Mouse (Mus musculus) hindbrain, embryonic 11.5 days (tissue): Measurements from ENCODE around the gene Fam171a2. TPM values are rescaled to one million over a fixed set of nuclear protein-coding genes. Genes with fewer than 3 reads are reported as not detected.

Source experiments
- ATAC-seq: fragments of 200-750 bp; cut with Nextera tagmentation; 2 replicates; pipeline ENCODE4 v1.8.0; 2017; ENCODE audit warnings: mild to moderate bottlenecking, moderate TSS enrichment, moderate library complexity; ENCODE audit not compliant: low FRiP score
- DNase-seq: peaks from one replicate; pipeline ENCODE4 v3.0.0-alpha.2; 2015; ENCODE audit warnings: low spot score
- H3K27ac ChIP-seq: fragments of 300-500 bp; sonication (generic); 2 replicates; pipeline ENCODE4 v1.5.1; 2014; ENCODE audit warnings: mild to moderate bottlenecking, low read depth, low read length
- H3K27me3 ChIP-seq: fragments of 300-500 bp; sonication (generic); 2 replicates; pipeline ENCODE4 v1.6.1; 2014; ENCODE audit warnings: mild to moderate bottlenecking, low read length, moderate library complexity, mixed read lengths; ENCODE audit not compliant: control insufficient read depth, insufficient read depth
- H3K36me3 ChIP-seq: fragments of 300-500 bp; sonication (generic); 2 replicates; pipeline ENCODE4 v1.6.1; 2014; ENCODE audit warnings: mild to moderate bottlenecking, low read length, moderate library complexity, mixed read lengths; ENCODE audit not compliant: control insufficient read depth, insufficient read depth
- H3K4me1 ChIP-seq: fragments of 300-500 bp; sonication (generic); replicated peaks from 2 replicates; pipeline ENCODE4 v1.6.1; 2014; ENCODE audit warnings: low read length, mixed read lengths; ENCODE audit not compliant: control insufficient read depth, insufficient read depth
- H3K4me2 ChIP-seq: fragments of 300-500 bp; sonication (generic); replicated peaks from 2 replicates; pipeline ENCODE4 v1.6.1; 2014; ENCODE audit warnings: mild to moderate bottlenecking, low read depth, low read length
- H3K4me3 ChIP-seq: fragments of 300-500 bp; sonication (generic); 2 replicates; pipeline ENCODE4 v1.5.1; 2014; ENCODE audit warnings: low read depth, low read length
- H3K9ac ChIP-seq: fragments of 300-500 bp; sonication (generic); 2 replicates; pipeline ENCODE4 v1.6.1; 2014; ENCODE audit warnings: low read depth, low read length
- H3K9me3 ChIP-seq: fragments of 300-500 bp; sonication (generic); 2 replicates; pipeline ENCODE4 v1.6.1; 2016; ENCODE audit warnings: low read length; ENCODE audit not compliant: control insufficient read depth
- WGBS: fragments of 180-500 bp; shearing (Covaris S2); extraction: QIAGEN DNeasy Blood & Tissue Kit; methylation state at CpG from one replicate; pipeline ENCODE4 v1.1.7; 2014; 5-methylcytosine and 5-hydroxymethylcytosine counted together
- polyA plus RNA-seq: library from polyadenylated mRNA; unstranded; fragments of >200 nt; fragmentation: Nextera tagmentation; extraction: Ambion mirVana; gene quantifications from 2 replicates; pipeline ENCODE4 v1.2.1, GENCODE M21; 2014

Fam171a2 gene
- polyA plus RNA-seq, 1 experiment from 2014 or later, result 11.7 TPM

GRCm38 (mm10) chr11:102434816-102435705, 12.4 kb downstream of the Fam171a2 start:
- H3K4me2 ChIP-seq, result no peak overlapping the region
- ATAC-seq (no peak), DNase-seq (no peak)
- no peaks in the 10 kb centered on the region for H3K9me3 ChIP-seq
- H3K27me3 ChIP-seq, result peaks cover 4% of the 10 kb centered on the region
- H3K4me1 ChIP-seq, result peaks cover 18% of the 10 kb centered on the region
- WGBS, result 92% methylated on average over 11 of the region's 11 CpGs
- no peak overlapping the region for H3K4me3 ChIP-seq
- 0 out of 2 replicates have a peak, but pooled peaks cover 3% of the 10 kb centered on the region for H3K36me3 ChIP-seq
- no peak overlapping the region for H3K27ac ChIP-seq
- no peak overlapping the region for H3K9ac ChIP-seq

GRCm38 (mm10) chr11:102434406-102434805, 13.1 kb downstream of the Fam171a2 start:
- Histone ChIP-seq H3K4me1 (peaks cover 22% of the 10 kb centered on the region), H3K27ac (no peak overlapping the region), H3K9me3 (no peaks in the 10 kb centered on the region), H3K9ac (no peak overlapping the region), H3K36me3 (no peaks in the 10 kb centered on the region), H3K4me3 (no peak overlapping the region), H3K27me3 (peaks cover 3% of the 10 kb centered on the region), H3K4me2 (no peak overlapping the region)
- ATAC-seq (peak; percentile 32; the same call in 1 of the 2 replicates), DNase-seq (peak; percentile 96)
- 8% methylated on average over 7 of the region's 7 CpGs for WGBS

DNA sequence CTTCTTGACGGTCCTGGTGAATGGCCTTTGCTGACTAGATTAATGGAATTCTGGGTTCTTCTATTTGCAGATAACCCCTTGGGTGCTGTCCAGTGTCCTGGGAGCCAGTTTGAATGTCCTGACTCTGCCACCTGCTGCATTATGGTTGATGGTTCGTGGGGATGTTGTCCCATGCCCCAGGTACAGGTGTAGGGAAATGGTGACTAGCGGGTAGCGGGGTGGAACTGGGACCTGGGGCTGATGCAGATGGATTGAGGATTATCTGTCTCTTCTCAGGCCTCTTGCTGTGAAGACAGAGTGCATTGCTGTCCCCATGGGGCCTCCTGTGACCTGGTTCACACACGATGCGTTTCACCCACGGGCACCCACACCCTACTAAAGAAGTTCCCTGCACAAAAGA, 13.6 kb downstream of the Fam171a2 start:
- DNase-seq (no peak), ATAC-seq (no peak)
- Histone ChIP-seq H3K27ac (no peak overlapping the region), H3K27me3 (no peaks in the 10 kb centered on the region; the same call in 1 of the 2 replicates), H3K9ac (no peak overlapping the region), H3K9me3 (no peaks in the 10 kb centered on the region), H3K4me2 (no peak overlapping the region), H3K4me3 (no peak overlapping the region), H3K4me1 (peaks cover 22% of the 10 kb centered on the region), H3K36me3 (no peaks in the 10 kb centered on the region)
- 89% methylated on average over 7 of the region's 7 CpGs for WGBS

DNA sequence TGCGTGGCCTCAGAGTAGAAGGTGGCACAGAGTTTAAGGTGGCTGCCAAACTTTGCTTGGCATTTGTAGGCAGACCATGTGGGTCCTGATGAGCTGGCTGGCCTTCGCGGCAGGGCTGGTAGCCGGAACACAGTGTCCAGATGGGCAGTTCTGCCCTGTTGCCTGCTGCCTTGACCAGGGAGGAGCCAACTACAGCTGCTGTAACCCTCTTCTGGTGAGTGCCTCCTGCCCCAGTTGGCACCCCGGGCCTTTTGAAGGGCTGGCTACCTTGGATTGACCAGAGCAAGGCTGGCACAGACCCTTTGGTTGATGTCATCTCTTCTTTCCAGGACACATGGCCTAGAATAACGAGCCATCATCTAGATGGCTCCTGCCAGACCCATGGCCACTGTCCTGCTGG, 14.6 kb downstream of the Fam171a2 start:
- no peak for DNase-seq
- H3K27ac ChIP-seq, result no peak overlapping the region
- H3K4me1 ChIP-seq, result peaks cover 16% of the 10 kb centered on the region
- 94% methylated on average over 6 of the region's 6 CpGs for WGBS
- H3K9ac ChIP-seq, result no peak overlapping the region
- H3K4me3 ChIP-seq, result no peak overlapping the region
- ATAC-seq, result no peak
- H3K27me3 ChIP-seq, result no peaks in the 10 kb centered on the region
- no peaks in the 10 kb centered on the region for H3K9me3 ChIP-seq
- H3K4me2 ChIP-seq, result no peak overlapping the region
- no peaks in the 10 kb centered on the region for H3K36me3 ChIP-seq

DNA sequence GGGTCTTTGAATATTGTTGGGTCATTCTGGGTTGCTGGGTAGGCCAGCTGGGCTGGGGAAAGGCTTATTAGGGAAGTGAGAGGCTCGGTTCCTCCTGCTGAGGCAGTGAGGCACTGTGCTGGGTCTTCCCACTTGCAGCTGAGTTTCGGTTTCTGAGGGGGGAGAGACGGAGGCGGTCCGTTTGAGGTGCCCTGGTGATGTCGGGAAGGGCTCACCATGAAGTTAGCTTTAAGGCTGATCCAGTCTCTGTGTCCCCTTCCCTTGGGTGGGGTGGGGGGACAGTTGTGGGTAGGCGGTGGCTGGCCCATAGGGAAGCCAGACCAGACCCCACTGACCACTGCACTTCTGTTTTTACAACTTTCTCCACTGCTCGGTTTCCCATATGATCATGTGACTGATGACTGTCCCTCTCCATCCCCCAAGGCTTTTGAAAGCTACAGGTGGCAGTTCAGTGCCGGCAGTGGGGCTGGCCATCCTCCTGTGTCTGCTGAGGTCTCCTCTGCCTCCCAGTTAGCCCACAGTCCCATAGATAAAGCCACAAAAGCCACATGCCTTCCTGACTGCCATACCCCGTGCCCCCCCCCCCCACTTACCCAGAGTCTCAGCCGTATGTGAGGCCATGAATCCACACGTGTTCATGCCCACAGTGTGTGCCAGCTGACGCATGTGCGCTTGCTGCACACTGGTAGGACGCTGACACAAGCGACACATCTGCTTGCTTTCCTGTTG, 15.2 kb downstream of the Fam171a2 start:
- Histone ChIP-seq H3K36me3 (no peaks in the 10 kb centered on the region), H3K4me1 (peaks cover 10% of the 10 kb centered on the region), H3K4me2 (no peak overlapping the region), H3K27ac (no peak overlapping the region), H3K27me3 (no peaks in the 10 kb centered on the region), H3K9ac (no peak overlapping the region), H3K9me3 (no peaks in the 10 kb centered on the region), H3K4me3 (no peak overlapping the region)
- no peak for ATAC-seq
- no peak for DNase-seq
- WGBS, result 66% methylated on average over 16 of the region's 16 CpGs

DNA sequence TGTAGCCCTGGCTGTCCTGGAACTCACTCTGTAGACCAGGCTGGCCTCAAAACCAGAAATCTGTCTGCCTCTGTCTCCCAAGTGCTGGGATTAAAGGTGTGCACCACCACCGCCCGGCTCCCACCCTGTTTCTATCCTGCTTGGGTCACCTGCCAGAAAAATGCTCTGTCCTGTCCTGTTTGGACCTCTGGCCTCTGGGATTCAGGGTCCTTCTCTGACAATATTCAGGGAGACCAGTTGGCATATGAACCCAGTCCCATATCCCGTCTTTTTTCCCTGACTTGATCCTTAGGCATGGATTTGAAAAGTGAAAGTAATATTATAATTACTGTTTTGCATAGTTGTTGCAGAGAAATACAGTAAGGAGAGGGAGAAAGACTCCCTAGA, 15.8 kb downstream of the Fam171a2 start:
- Histone ChIP-seq H3K4me3 (no peak overlapping the region), H3K9ac (no peak overlapping the region), H3K36me3 (no peaks in the 10 kb centered on the region), H3K27me3 (no peaks in the 10 kb centered on the region), H3K4me2 (no peak overlapping the region), H3K27ac (no peak overlapping the region), H3K9me3 (no peaks in the 10 kb centered on the region), H3K4me1 (0 out of 2 replicates have a peak, but pooled peaks cover 6% of the 10 kb centered on the region)
- DNase-seq (no peak), ATAC-seq (no peak)
- 81% methylated on average over 3 of the region's 3 CpGs for WGBS

DNA sequence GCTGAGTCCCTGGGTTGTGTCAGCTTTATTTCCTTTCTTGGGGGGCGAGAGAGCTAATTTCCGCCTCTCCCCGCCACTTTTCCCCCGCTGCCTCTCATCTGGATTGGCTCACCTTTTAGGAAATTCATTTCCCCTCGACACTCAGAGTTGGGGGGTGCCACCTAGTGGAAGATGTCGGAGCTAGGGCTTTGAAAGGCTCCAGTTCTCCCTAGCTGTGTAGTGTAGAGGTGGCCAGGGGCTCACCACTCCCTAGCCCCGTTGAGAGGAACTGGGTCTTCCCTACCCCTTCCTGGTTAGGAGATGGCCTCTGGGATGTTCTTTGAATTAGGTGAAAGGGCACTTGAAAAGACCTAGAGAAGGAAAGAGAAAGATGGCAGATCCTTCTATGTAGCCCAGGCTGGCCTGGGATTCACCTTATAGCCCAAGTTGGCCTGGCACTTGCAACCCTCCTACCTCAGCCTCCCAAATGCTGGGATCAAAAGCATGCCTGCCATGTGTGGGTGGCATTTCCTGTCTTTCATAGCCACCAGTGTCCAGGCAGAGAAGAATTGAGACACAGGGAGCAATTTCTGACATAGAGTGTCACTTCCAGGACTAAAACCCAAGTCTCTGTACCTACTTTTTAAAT, 16.4 kb downstream of the Fam171a2 start:
- ATAC-seq, result peak; percentile 39; the same call in 1 of the 2 replicates
- Histone ChIP-seq H3K27ac (peak overlapping the region; percentile 24; the same call in 1 of the 2 replicates), H3K9ac (peak overlapping the region; percentile 50), H3K4me2 (peak overlapping the region; percentile 97), H3K4me1 (0 out of 2 replicates have a peak, but pooled peaks cover 6% of the 10 kb centered on the region), H3K4me3 (peak overlapping the region; percentile 53), H3K36me3 (no peaks in the 10 kb centered on the region), H3K9me3 (no peaks in the 10 kb centered on the region), H3K27me3 (no peaks in the 10 kb centered on the region)
- DNase-seq, result peak; percentile 87
- WGBS, result 2% methylated on average over 7 of the region's 7 CpGs

- peak within 1 kb of the TSS; percentile 97 for H3K4me2 ChIP-seq
- DNase-seq (peak; percentile 86), ATAC-seq (peak; percentile 90)
- peak within 1 kb of the TSS; percentile 50 for H3K9ac ChIP-seq
- 0 out of 2 replicates have a peak, but pooled peaks cover 6% of the 10 kb centered on the region for H3K4me1 ChIP-seq
- no peaks in the 10 kb centered on the region for H3K27me3 ChIP-seq
- H3K36me3 ChIP-seq, result no peaks in the 10 kb centered on the region
- H3K4me3 ChIP-seq, result peak within 1 kb of the TSS; percentile 53
- peak within 1 kb of the TSS; percentile 24; the same call in 1 of the 2 replicates for H3K27ac ChIP-seq
- no peaks in the 10 kb centered on the region for H3K9me3 ChIP-seq
- WGBS, result under 1% methylated on average over 29 of the region's 29 CpGs
Measured at GRCm38 (mm10) chr11:102430121-102431017, 17.1 kb downstream of the Fam171a2 start, which contains the start of gene Grn. Grn (plus strand) TSS chr11:102430315.
